Mouse (Mus musculus): ENCODE measurements around the gene Gm20538.

Gm20538 gene

DNA sequence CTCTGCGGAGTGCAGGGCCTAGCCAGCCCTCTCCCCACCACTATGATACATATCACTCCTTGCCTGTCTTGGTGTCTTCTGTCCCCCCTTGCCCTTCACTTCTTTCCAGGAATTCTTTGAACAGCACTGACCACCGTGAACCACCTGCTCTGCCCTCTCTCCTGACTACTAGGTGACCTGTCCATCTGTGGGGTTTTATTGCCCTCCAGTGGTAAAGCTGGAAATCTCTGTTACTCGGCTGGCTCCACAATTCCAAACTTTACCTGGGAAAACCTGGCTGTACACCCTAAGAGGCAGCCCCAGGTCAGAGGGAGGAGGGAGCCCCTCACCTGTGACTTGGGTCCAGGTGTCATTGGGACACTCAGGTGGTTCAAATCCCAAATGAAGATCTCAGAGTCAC lies 17.3 kb downstream of the Gm20538 start:
- DNase-seq (ENCODE audit: inconsistent ontology term), result no peak

DNA sequence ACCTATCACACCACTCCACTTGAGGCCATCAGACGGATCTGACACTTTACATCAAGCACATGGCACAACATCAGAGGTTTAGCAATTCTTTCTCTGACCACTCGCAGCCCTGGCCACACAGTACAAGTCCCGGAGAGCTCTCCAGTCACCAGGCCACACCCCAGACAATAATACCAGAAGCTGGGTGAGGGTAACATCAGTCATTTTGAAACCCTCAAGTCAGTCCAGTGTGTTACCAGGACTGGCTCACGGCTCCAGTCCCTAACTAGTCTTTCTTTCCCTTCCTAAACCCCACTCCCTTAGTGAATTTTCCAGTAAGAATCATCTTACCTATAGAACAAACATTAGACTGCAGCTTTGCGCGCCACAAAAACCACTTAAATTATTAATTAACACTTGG lies 22.6 kb downstream of the Gm20538 start:
- DNase-seq (ENCODE audit: inconsistent ontology term), result no peak

DNA sequence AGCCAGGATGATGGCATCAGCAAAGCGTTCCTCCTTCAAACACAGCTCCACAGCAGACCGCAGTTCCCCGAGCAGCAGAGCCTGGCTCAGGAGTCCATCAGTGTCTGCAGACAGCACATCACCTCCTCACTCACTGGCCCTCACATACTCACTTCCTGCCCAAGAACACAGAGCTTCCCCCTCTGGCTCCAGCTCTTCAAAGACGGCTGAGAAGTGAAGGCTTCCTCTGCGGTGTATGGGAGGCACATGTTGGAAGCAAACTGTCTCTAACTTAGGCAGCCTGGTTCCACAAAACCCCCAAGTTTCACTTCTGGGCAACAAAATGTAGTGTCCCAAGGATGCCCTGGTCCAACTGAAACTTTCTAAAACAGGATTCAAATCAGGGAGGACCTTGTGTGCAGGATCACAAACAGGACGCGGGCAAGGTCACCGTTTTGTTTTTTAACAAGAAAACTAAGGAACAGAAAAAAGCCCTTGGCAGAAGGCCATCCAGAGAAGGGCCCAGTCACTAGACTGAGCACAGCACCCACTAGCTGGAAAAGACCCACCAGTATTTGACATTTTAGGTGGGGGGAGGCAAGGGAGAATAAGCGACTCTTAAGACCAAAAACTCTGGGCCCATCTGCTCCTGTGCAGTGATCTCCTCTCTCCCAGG lies 27.0 kb downstream of the Gm20538 start:
- no peak for DNase-seq (ENCODE audit: inconsistent ontology term)

DNA sequence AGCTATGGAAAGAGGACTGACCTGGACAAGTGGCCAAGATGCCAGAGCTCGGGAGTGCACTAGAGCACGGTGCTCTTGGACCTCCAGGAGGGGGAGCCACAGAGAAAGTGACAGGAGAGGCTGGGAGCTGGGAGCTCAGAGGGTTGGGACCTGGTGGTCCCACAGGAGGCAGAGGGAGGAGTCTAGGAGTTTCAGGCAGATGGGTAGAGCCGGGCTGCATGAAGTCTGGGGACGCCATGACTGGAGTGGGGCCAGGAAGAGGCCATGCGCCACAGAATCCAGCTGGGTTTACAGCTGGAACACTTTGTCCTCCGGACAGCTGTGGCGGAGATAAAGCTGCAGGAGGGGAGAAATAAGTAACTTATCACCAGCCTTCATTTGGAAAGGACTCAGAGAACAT lies 33.5 kb downstream of the Gm20538 start:
- DNase-seq (ENCODE audit: inconsistent ontology term), result no peak

DNA sequence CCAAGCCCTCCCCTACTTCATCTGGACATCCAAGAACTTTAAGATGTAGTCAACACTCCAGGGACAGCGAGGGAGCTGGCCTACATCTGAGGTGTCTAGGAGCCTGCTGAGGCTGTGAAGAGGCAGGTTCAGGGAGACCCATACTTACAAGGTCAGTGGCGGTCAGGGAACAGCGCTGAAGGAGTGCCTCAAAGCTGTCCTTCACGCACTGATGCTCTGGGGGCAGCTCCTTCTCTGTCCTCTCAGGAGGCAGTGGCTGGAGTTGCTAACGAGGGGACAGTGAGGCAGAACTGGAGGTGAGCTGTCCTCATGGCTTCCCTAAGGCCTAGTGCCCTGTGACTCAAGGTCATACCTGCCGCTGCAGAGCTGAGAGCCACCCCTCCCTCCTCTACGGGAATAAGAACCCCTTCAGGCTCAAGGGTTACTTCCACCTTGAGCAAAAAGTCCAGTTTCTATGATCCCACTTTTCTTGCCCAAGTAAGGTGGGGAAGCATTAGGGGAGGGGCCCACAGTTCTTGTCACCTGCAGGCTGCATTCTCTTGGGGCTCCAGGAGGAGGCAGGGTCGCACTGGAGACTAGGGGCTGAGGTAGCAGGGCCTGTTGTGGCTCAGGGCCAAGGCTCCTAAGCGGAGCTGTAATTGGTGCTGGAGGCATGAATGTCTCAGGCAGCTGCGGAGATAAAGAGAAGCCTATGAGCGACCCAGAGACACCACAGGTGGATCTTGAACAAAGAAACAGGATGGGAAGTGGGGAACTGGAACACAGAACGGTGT lies 34.4 kb downstream of the Gm20538 start:
- no peak for DNase-seq (ENCODE audit: inconsistent ontology term)

DNA sequence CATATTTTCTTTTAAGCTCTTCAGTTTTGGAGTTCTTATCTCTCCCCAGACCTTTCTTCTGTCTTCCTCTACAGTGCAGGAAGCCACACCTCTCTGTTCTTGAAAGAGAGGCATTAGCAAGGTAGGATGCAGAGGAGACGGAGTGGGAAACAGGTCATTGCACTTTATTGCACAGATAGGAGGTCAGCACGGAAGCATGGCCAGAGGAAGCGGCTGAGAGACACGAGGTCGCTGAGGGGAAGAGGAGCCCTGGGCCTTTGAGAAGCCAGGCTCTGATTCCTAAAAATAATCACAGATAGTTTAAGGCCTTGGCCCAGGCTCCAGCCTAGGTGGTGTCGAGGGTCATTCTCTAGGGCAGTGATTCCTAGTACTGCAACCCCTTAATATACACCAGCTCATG lies 36.9 kb downstream of the Gm20538 start:
- no peak for DNase-seq (ENCODE audit: inconsistent ontology term)

DNA sequence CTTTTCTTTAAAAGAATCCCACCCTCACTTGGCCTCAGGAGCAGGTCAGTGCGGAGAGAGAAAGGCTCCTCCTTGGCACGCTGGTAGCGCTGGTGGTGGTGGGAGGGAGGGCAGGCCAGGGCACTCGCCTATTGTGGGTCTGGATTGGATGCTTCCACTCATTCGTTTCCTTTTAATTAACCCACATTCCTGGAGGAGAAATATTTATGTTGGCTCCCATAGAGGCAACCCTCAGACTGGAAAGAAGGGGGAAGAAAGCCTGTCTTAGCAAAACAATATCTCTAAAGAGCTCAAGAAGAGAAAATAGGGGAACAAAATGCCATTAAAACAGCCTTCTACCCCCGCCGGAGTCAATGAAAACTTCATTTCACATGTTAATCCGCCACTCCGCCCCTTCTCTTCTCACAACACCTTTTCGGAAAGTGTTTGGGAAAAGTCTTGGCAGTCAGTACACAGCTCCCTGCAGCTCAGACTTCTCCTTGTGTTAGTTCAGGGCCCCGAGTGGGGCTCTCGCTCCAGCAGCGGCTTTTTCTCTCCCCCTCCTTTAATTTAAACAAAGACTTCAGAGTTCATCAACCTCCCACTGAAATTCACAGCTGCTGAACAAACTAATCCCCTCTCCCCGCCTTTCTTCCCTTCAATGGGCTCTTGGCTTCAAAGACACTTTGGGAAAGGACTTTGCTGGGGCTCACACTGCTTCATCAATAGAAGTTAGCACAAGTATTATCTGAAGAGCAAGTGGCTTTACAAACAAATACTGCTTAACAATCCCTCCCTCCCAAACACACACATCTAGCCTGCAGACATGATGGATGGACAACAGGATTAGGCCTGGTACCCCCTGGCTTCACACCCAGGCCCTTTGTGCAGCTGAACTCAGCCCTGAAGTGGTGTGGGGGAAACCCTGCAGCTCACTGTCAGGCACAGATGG lies 37.8 kb downstream of the Gm20538 start:
- DNase-seq (ENCODE audit: inconsistent ontology term), result peak; percentile 86

DNA sequence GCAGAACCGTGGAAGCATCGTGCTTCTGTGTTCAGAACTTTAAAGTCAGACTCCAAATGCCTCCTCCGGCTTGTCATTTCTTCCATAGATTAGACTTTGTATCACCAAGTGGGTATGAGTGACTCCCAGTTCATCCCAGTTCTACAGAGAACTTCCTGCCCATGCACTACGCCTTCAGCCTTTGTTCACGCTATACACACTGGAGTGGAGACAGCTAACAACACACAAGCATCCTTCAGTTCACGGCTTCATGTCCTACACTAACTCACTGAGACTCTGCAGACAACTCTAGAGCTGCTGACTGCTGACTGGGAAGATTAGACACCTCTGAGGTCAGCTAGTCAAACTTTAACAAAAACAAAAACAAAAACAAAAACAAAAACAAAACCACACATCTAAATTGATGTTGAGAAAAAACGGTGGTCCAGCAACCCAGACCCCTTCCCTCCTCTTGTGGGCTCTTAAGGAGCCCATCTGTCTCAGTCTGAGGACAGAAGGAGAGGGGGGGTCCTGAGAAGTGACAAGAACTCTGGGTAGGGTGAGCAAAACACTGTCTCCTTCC lies 38.6 kb downstream of the Gm20538 start:
- DNase-seq (ENCODE audit: inconsistent ontology term), result no peak

DNA sequence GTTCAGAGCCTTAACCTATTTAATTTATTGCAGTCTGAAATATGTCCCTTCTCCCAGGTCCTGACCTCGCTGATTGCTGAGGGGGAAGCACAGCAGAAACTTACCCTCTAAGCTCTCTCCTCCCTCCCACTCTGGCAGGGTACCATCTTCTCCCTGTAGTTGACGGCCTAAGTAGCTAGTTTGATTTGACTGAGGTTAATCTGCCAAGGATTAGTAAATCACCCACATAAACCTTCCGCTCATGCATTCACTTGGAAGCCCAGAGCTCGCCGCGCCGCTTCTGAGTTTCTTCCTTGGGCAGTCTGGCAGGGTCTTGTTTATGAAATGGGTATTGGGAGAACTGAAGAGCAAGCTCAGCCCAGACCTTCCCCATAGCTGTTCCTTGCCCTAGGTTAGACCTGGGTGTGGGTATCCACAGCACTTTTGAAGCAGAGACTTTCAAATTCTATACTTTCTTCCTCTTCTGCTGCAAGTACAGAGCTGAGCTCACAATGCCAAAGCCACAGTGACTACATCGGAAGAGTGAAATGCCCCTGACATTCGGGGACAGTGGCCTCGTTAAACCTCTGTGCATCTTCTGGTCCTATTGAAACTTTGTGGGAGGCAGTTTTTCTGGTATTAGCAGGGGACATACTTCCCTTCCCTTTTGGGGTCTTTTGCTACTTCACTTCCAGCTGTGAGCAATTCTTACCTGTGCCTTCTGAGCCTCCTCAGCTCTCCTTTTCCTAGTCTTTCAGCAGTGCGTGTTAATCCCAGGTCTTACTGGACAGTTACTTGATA lies 39.4 kb downstream of the Gm20538 start:
- DNase-seq (ENCODE audit: inconsistent ontology term), result no peak

DNA sequence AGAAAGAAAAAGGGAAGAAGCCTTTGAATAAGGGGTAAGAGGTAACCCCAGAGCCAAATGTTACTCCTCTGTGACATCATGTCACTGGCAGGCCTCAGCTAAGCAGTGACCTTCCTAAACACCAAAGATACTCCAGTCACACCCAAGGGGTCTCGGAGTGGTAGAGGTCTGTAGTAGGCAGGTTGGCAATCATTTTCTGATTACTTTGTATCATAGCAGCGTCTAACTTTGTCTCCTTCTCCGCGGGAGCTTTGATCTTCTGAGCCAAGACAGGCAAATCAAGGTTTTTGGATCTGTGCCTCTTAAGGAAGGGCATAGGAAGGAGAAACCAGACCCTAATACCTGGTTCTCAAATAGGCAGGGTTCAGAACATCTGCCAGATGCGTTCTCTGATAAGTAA lies 40.0 kb downstream of the Gm20538 start:
- DNase-seq (ENCODE audit: inconsistent ontology term), result no peak

DNA sequence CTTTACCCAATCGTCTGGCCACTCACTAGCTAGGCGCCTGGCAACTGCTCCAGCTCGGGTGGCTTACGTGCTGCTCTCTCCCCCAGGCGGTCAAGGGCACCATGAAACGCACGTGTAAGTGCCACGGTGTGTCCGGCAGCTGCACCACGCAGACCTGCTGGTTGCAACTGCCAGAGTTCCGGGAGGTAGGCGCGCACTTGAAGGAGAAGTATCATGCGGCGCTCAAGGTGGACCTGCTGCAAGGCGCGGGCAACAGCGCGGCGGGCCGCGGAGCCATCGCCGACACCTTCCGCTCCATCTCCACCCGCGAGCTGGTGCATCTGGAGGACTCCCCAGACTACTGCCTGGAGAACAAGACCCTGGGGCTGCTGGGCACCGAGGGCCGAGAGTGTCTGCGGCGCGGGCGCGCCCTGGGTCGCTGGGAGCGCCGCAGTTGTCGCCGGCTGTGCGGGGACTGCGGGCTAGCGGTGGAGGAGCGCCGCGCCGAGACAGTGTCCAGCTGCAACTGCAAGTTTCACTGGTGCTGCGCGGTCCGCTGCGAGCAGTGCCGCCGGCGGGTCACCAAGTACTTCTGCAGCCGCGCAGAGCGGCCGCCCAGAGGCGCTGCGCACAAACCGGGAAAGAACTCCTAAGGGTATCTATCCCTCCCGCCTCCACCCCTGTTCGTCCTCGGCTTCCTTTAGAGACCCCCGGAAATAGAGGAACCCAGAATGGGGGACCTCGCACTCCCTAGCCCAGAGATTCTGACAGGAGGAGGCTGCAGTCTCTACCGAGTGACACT lies 41.0 kb downstream of the Gm20538 start:
- DNase-seq (ENCODE audit: inconsistent ontology term), result peak; percentile 61

DNA sequence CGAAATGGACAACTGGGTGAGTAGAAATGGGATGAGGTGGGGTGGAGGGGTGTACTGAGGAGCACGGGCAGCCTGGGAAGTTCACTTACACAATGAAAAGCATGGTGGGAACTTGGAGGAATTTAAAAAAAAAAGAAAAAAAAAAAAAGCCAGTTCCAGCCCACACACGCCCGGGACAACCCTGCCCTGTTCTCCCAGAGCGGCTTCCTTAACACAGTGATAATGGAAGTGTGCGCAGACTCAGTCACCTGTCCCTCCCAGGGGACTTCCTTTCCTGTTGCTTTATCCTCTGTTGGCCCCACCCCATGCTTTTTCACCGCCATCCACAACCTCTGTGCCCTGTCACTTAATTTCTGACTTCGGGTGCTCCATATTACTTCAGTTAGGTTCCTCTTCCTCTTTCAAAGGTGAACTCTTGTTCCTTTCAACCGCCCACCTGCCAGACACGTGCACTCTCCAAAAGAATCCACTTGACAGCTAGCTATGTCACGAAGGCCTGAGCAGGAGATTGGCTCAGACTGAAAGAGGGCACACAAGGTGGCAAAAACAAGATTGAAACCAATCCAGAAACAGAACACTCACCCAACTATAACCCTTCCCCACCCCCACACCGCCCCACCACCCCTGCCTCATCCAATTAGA lies 42.0 kb downstream of the Gm20538 start:
- no peak for DNase-seq (ENCODE audit: inconsistent ontology term)

DNA sequence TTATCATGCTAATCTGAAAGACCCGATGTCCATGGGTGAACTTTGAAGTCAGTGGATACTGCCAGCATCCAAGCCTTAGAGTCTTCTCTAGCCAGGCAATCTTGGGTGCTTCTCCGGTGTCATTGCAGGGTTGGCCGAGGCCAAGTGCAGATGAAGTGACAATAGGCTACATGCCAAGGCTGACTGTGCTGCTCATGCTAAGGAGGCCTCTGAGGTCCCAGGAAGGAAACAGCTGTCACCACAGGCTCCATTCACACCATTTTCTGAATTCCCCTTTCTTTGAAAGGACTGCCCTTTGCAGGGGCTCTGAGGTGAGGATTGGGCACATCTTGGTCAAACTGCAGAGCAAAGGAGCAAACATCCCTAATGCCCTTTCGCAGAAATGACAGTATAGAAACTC lies 49.9 kb downstream of the Gm20538 start:
- DNase-seq (ENCODE audit: inconsistent ontology term), result no peak

DNA sequence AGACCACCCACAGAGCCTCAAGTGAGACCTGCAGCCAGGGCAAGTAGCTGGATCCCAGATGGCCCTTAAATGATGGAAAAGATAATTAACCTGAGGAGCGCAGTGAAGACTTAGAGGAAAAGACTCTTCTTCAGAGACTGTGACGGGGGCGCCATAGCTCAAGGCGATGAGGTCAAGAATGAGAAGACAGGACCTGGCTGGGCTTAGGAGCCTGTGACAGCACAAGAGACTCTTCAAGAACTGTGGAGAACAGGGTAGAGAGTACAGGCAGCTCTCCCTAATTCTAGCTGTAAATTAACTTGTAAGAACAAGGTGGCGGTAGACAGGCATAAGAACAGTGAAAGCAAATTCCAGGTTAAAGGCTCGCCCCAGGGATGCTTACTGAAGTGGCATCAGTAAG lies 50.7 kb downstream of the Gm20538 start:
- DNase-seq (ENCODE audit: inconsistent ontology term), result no peak

DNA sequence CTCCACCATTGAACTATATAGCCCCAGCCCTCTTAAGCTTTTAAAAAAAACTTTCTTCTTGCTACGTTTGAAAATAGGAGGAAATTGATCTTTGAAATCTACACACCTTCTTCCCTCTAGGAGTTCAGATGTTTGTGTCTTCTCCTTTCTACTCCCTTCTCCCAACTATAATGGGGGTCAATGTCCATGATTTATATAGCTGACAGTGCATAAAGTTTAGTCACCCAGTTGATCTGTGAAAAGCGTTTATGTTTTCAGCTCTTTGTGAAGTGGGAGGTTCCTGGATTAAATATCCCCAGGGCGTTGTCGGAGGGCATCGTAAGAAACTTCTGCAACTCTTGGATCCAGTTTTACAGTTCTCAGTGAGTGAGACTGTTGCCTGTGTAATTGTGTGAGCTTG lies 52.4 kb downstream of the Gm20538 start:
- DNase-seq (ENCODE audit: inconsistent ontology term), result no peak

DNA sequence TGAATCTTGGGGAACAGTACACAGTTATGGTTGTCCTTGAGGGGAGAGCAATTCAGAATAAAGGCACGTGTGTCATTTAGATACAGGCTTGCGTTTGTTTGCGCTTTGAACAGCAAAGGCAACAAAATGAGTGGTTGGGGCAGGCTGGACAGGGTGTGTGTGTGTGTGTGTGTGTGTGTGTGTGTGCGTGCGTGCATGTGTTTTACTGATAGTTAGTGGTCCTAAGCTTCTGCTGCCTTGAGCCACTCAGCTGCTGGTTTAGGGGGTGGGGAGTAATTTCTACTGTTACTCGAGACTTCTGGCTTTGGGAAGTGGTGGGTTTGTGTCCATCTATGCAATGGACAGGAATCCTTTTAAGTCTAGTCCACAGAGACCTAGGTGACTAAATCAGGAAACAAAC lies 53.7 kb downstream of the Gm20538 start:
- DNase-seq (ENCODE audit: inconsistent ontology term), result no peak

DNA sequence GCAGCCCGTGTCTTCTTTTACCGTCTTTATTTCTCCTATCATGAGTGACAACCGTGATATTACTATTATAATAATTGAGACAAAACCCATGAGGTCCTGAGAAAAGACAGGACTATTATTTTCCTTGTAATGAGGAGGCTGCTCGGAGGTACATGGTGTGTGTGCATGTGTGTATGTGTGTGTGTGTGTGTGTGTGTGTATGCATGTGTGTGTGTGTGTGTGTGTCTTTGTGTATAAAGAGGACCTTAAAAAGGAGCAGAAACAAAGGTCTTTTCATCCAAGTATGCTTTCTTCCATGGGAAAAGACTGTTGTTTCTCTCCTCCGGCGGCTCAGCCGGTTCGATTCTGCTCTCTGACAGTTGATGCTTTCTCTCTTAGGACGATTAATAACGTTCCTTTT lies 55.7 kb downstream of the Gm20538 start:
- DNase-seq (ENCODE audit: inconsistent ontology term), result no peak

DNA sequence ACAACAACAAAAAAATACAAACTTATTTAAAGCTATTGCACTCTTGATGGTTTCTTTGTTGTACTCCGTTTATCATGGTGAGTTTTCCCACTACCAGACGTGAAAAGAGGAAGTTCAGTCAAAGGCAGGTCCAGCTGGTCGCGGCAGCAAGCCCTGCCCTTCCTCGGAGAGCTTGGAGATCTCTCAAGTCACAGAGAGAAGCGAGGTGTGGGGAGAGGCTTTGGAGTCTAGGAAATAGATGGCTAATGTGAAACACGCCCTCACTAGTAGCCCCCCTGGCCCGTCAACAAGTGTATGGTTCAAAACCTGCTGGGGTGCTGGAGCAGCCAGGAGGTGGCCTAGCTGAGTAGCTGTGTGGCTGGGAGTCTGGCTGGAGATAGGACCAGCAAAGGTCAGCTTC lies 56.1 kb downstream of the Gm20538 start:
- no peak for DNase-seq (ENCODE audit: inconsistent ontology term)

All from Muller cell, postnatal 12 days (primary cell).